ENCODE assay signal across 13 mouse cellular contexts in the genomic region with DNA sequence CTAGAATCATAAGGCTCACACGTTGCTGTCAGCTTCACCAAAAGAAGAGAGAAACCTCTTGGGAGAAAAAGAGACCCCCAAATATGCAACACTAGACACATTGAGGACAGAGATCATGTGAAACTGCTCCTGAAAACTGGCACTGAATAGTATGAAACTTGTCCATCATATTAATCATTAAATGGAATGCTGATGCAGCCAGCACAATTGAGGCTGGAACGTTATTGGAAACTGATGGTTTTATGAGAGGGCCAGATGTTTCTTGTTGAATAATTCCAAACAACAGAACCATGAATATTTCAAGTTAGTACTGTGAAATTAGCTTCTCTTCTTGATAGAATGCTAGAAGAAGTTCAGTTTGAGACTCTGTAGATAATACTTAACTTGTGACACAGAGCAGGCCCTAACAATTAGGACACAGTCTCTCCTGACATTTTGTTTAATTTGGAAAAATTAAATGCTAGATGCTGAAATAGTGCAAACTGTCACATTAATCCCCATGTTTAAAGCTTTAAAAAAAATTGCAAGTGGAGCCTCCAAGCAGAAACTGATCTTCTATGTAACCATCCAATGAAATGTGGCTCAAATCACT.
"Had no signal": no experiment of that assay in that cellular context is flagged by ENCODE, and none has a peak within 500 bp of the region (broad histone marks: within the 10 kb centered on the region; RNA-seq: fewer than 3 reads in every experiment).

No protein-coding gene starts in this region.

- H3K9me3 ChIP-seq: limb, embryonic 12.5 days; midbrain, embryonic 13.5 days had no signal

- H3K4me3 ChIP-seq: layer of hippocampus, adult 2 months; limb, embryonic 12.5 days; midbrain, embryonic 13.5 days had no signal

- H3K36me3 ChIP-seq: limb, embryonic 12.5 days; midbrain, embryonic 13.5 days had no signal

- H3K4me2 ChIP-seq: limb, embryonic 12.5 days; midbrain, embryonic 13.5 days had no signal

- ATAC-seq: intestine, postnatal 0 days; lung, postnatal 0 days; midbrain, embryonic 13.5 days had no signal

- H3K4me1 ChIP-seq: limb, embryonic 12.5 days; midbrain, embryonic 13.5 days had no signal

- H3K27me3 ChIP-seq: limb, embryonic 12.5 days; midbrain, embryonic 13.5 days had no signal

- H3K9ac ChIP-seq: limb, embryonic 12.5 days; liver, embryonic 14.5 days; midbrain, embryonic 13.5 days had no signal

- H3K27ac ChIP-seq: layer of hippocampus, adult 2 months; limb, embryonic 12.5 days; liver, embryonic 14.5 days; midbrain, embryonic 13.5 days had no signal

- DNase-seq: kidney, adult 9 months; kidney, postnatal 10 days; kidney, postnatal 4 days; lung, adult 2 months; lung, postnatal 36 days; right cerebral cortex, postnatal 14 days; thymus, postnatal 4 days had no signal
